Mouse (Mus musculus) embryonic facial prominence, embryonic 14.5 days (tissue): ENCODE results near the gene Epyc. TPM values are rescaled to one million over a fixed set of nuclear protein-coding genes. Genes with fewer than 3 reads are reported as not detected.
"Not testable (repeated sequence)": the region's sequence is repeated elsewhere in the genome, so short reads cannot be mapped to it uniquely, and the experiment has no call there.

ENCODE experiments used
- ATAC-seq: fragments of 200-750 bp; cut with Nextera tagmentation; 2 replicates; pipeline ENCODE4 v1.8.0; 2017; ENCODE audit warnings: low read depth, moderate number of reproducible peaks, moderate TSS enrichment
- DNase-seq: peaks from one replicate; pipeline ENCODE4 v3.0.0-alpha.2; 2015; ENCODE audit warnings: low spot score
- H3K27ac ChIP-seq: fragments of 300-500 bp; sonication (generic); replicated peaks from 2 replicates; pipeline ENCODE4 v1.5.1; 2014; ENCODE audit warnings: low read depth, mild to moderate bottlenecking, low read length, moderate library complexity
- H3K27me3 ChIP-seq: fragments of 300-500 bp; sonication (generic); replicated peaks from 2 replicates; pipeline ENCODE4 v1.6.1; 2014; ENCODE audit warnings: low read length; ENCODE audit not compliant: control insufficient read depth, insufficient read depth
- H3K36me3 ChIP-seq: fragments of 300-500 bp; sonication (generic); 2 replicates; pipeline ENCODE4 v1.6.1; 2014; ENCODE audit warnings: low read length, mixed read lengths; ENCODE audit not compliant: control insufficient read depth, insufficient read depth
- H3K4me1 ChIP-seq: fragments of 300-500 bp; sonication (generic); 2 replicates; pipeline ENCODE4 v1.6.1; 2014; ENCODE audit warnings: antibody characterized with exemption, low read length; ENCODE audit not compliant: control insufficient read depth, insufficient read depth
- H3K4me2 ChIP-seq: fragments of 300-500 bp; sonication (generic); 2 replicates; pipeline ENCODE4 v1.6.1; 2014; ENCODE audit warnings: low read depth, mild to moderate bottlenecking, low read length, moderate library complexity, mixed read lengths
- H3K4me3 ChIP-seq: fragments of 300-500 bp; sonication (generic); 2 replicates; pipeline ENCODE4 v1.5.1; 2014; ENCODE audit warnings: low read depth, mild to moderate bottlenecking, low read length
- H3K9ac ChIP-seq: fragments of 300-500 bp; sonication (generic); 2 replicates; pipeline ENCODE4 v1.6.1; 2014; ENCODE audit warnings: low read depth, mild to moderate bottlenecking, low read length, moderate library complexity, mixed read lengths
- H3K9me3 ChIP-seq: fragments of 300-500 bp; sonication (generic); 2 replicates; pipeline ENCODE4 v1.6.1; 2016; ENCODE audit warnings: low read length; ENCODE audit not compliant: control insufficient read depth
- WGBS: fragments of 180-500 bp; shearing (Covaris S2); extraction: QIAGEN DNeasy Blood & Tissue Kit; methylation state at CpG from one replicate; pipeline ENCODE4 v1.1.7; 2014; 5-methylcytosine and 5-hydroxymethylcytosine counted together
- polyA plus RNA-seq: library from polyadenylated mRNA; unstranded; fragments of >200 nt; fragmentation: Nextera tagmentation; extraction: Ambion mirVana; gene quantifications from 2 replicates; pipeline ENCODE4 v1.2.1, GENCODE M21; 2014

Gene Epyc
- polyA plus RNA-seq, 1 experiment from 2014 or later: 27.9 TPM

GRCm38 (mm10) chr10:97718021-97718420 is 74.2 kb downstream of the Epyc start:
- no peak for ATAC-seq
- no peak overlapping the region for H3K9ac ChIP-seq
- WGBS: 59% methylated on average over 2 of the region's 2 CpGs
- H3K27me3 ChIP-seq: no peaks in the 10 kb centered on the region
- H3K36me3 ChIP-seq: no peaks in the 10 kb centered on the region
- no peak overlapping the region for H3K4me3 ChIP-seq
- no peak overlapping the region for H3K27ac ChIP-seq
- no peaks in the 10 kb centered on the region for H3K9me3 ChIP-seq
- no peak overlapping the region for H3K4me2 ChIP-seq
- DNase-seq: no peak
- H3K4me1 ChIP-seq: no peaks in the 10 kb centered on the region

- H3K9me3 ChIP-seq: no peaks in the 10 kb centered on the region
- H3K4me3 ChIP-seq: no peak overlapping the region
- no peak overlapping the region for H3K4me2 ChIP-seq
- no peak overlapping the region for H3K9ac ChIP-seq
- H3K4me1 ChIP-seq: no peaks in the 10 kb centered on the region
- WGBS: 64% methylated on average over 1 of the region's 1 CpGs
- H3K36me3 ChIP-seq: no peaks in the 10 kb centered on the region
- ATAC-seq (no peak), DNase-seq (no peak)
- no peaks in the 10 kb centered on the region for H3K27me3 ChIP-seq
- H3K27ac ChIP-seq: no peak overlapping the region
Observed at GRCm38 (mm10) chr10:97720625-97721024, 76.8 kb downstream of the Epyc start.

- H3K4me3 ChIP-seq: no peak overlapping the region
- WGBS: 93% methylated on average over 9 of the region's 9 CpGs
- no peak for ATAC-seq
Observed at GRCm38 (mm10) chr10:97722709-97723108, 78.8 kb downstream of the Epyc start.

GRCm38 (mm10) chr10:97725929-97726328 is 82.1 kb downstream of the Epyc start:
- ATAC-seq: no peak
- Histone ChIP-seq H3K27ac (no peak overlapping the region), H3K9me3 (no peaks in the 10 kb centered on the region), H3K27me3 (no peaks in the 10 kb centered on the region), H3K4me1 (no peaks in the 10 kb centered on the region), H3K36me3 (no peaks in the 10 kb centered on the region), H3K9ac (no peak overlapping the region), H3K4me2 (no peak overlapping the region), H3K4me3 (no peak overlapping the region)
- peak; percentile 65 for DNase-seq
- WGBS: 19% methylated on average over 1 of the region's 1 CpGs

More at GRCm38 (mm10) chr10:97722709-97723108, 78.8 kb downstream of the Epyc start:
- Histone ChIP-seq H3K9ac (no peak overlapping the region), H3K27me3 (no peaks in the 10 kb centered on the region), H3K4me2 (no peak overlapping the region), H3K27ac (no peak overlapping the region), H3K36me3 (no peaks in the 10 kb centered on the region), H3K4me1 (no peaks in the 10 kb centered on the region), H3K9me3 (no peaks in the 10 kb centered on the region)
- no peak for DNase-seq

- H3K9ac ChIP-seq, H3K27me3 ChIP-seq, H3K36me3 ChIP-seq, H3K9me3 ChIP-seq, ATAC-seq, H3K4me2 ChIP-seq, H3K4me1 ChIP-seq, DNase-seq, H3K4me3 ChIP-seq, H3K27ac ChIP-seq: not testable (repeated sequence)
Observed at GRCm38 (mm10) chr10:97726655-97727054, 82.8 kb downstream of the Epyc start, which contains the start of gene C030005K15Rik. TSS of gene C030005K15Rik (minus strand) at chr10:97726755.

Other genes with a start within 250 kb of the Epyc start
- gene Dcn, start 164.5 kb upstream of the Epyc start, polyA plus RNA-seq: 710 and 776 TPM in 2 replicates
- 568 and 584 TPM in 2 replicates for gene Lum, start 78.9 kb upstream of the Epyc start, polyA plus RNA-seq
- gene Kera, start 37.2 kb upstream of the Epyc start, polyA plus RNA-seq: 21.6 and 22.0 TPM in 2 replicates
- not detected in 2 replicates for gene Ccer1, start 49.0 kb downstream of the Epyc start, polyA plus RNA-seq
- gene C030005K15Rik, start 82.7 kb downstream of the Epyc start, polyA plus RNA-seq: not detected in 2 replicates